Mouse (Mus musculus): ENCODE data around the gene Nt5e.

The Nt5e gene

GRCm38 (mm10) chr9:88388826-88389225 is 61.8 kb downstream of the Nt5e start:
- DNase-seq (ENCODE audit: inconsistent ontology term): no peak

- DNase-seq (ENCODE audit: inconsistent ontology term): no peak
These were observed 67.9 kb downstream of the Nt5e start for GRCm38 (mm10) chr9:88394852-88395251.

- peak; percentile 34 for DNase-seq (ENCODE audit: inconsistent ontology term)
These were observed 71.5 kb downstream of the Nt5e start for GRCm38 (mm10) chr9:88398461-88398860.

- no peak for DNase-seq (ENCODE audit: inconsistent ontology term)
These were observed 77.1 kb downstream of the Nt5e start for GRCm38 (mm10) chr9:88404088-88404487.

GRCm38 (mm10) chr9:88404515-88404914 is 77.5 kb downstream of the Nt5e start:
- DNase-seq (ENCODE audit: inconsistent ontology term): no peak

- DNase-seq (ENCODE audit: inconsistent ontology term): no peak
These were observed 83.0 kb downstream of the Nt5e start for GRCm38 (mm10) chr9:88409978-88410377.

GRCm38 (mm10) chr9:88416752-88417151 is 89.8 kb downstream of the Nt5e start:
- no peak for DNase-seq (ENCODE audit: inconsistent ontology term)

Measured in Muller cell, postnatal 12 days (primary cell).